Mouse (Mus musculus) C2C12 (cell line): Measurements from ENCODE around the gene Sntg2.

Source experiments
- CEBPB ChIP-seq: IDR thresholded peaks from one replicate; pipeline ENCODE4 v1.6.1; 2011; ENCODE audit warnings: low read depth, mild to moderate bottlenecking, control low read depth, moderate library complexity
- CTCF ChIP-seq: IDR thresholded peaks from one replicate; pipeline ENCODE4 v1.5.1; 2011; ENCODE audit not compliant: control insufficient read depth, insufficient read depth, insufficient read length
- FOSL1 ChIP-seq: IDR thresholded peaks from one replicate; pipeline ENCODE4 v1.8.0; 2011; ENCODE audit warnings: mild to moderate bottlenecking, low read length; ENCODE audit not compliant: poor library complexity, insufficient read depth, severe bottlenecking
- MAX ChIP-seq: IDR thresholded peaks from one replicate; pipeline ENCODE4 v1.6.1; 2011; ENCODE audit warnings: mild to moderate bottlenecking, control low read depth
- MYOD1 ChIP-seq: IDR thresholded peaks from one replicate; pipeline ENCODE4 v1.6.1; 2011; ENCODE audit warnings: low read depth; ENCODE audit not compliant: control insufficient read depth, insufficient read length
- MYOG ChIP-seq: IDR thresholded peaks from one replicate; pipeline ENCODE4 v1.6.1; 2011; ENCODE audit not compliant: control insufficient read depth, insufficient read length; ENCODE audit errors: extremely low read depth
- USF1 ChIP-seq: IDR thresholded peaks from one replicate; pipeline ENCODE4 v1.6.1; 2011; ENCODE audit warnings: low read depth, mild to moderate bottlenecking, control low read depth, moderate library complexity

- TF ChIP-seq CTCF, result no peak
- no peak for TF ChIP-seq CEBPB
- no peak for TF ChIP-seq MAX
- no peak for TF ChIP-seq MYOG
- TF ChIP-seq MYOD1, result no peak
- TF ChIP-seq USF1, result no peak
- no peak for TF ChIP-seq FOSL1
Observed at GRCm38 (mm10) chr12:30164005-30164404, 209.2 kb downstream of the Sntg2 start.
